In genomic region chr3:109914226-109914625, GRCm38 (mm10) we compare ENCODE assay signal across 13 mouse cellular contexts.
DNase-seq lines count a peak whose midpoint lies in the region.
"Had no signal": no experiment of that assay in that cellular context is flagged by ENCODE, and none has a peak within 500 bp of the region (broad histone marks: within the 10 kb centered on the region; RNA-seq: fewer than 3 reads in every experiment).

No protein-coding gene starts in this region.

- intact Hi-C loops in left cerebral cortex, postnatal 4 days (cut with DNase I) = no loop called here
- intact Hi-C loops in left cerebral cortex, postnatal 25 days (cut with DNase I) = no loop called here

- DNase-seq in cerebellum, postnatal 10 days = peak; percentile 68 to 70
- no peak for DNase-seq in cerebellum, adult 11-12 months
- peak; percentile 28 to 45 for DNase-seq in cerebellum, postnatal 25 days
- no peak for DNase-seq in cerebellum, adult 8-10 months
- DNase-seq in left cerebral cortex, postnatal 4 days = peak; percentile 12
- no peak for DNase-seq in left cerebral cortex, postnatal 25 days (ENCODE audit: low spot score in 2 of 2)
- no peak for DNase-seq in MN1 (ENCODE audit: low spot score)
- DNase-seq: adrenal gland, adult 8-10 months; adrenal gland, postnatal 14 days; adrenal gland, postnatal 36 days; cerebellum, adult 9-10 months; embryo, embryonic 11 days; gastrocnemius, adult 2 months had no signal

Comparison
In these comparisons a context has a peak if more than half of its experiments do, and no peak if none do; other contexts are left out.
1. DNase-seq: peak in cerebellum, postnatal 10 days (2 of 2), cerebellum, postnatal 25 days (2 of 2) and left cerebral cortex, postnatal 4 days (single experiment); none in cerebellum, adult 11-12 months (single experiment), cerebellum, adult 8-10 months (single experiment), left cerebral cortex, postnatal 25 days (0 of 2) and MN1 (single experiment).